Mouse (Mus musculus): ENCODE data around the gene Zyx.

Zyx gene

DNA sequence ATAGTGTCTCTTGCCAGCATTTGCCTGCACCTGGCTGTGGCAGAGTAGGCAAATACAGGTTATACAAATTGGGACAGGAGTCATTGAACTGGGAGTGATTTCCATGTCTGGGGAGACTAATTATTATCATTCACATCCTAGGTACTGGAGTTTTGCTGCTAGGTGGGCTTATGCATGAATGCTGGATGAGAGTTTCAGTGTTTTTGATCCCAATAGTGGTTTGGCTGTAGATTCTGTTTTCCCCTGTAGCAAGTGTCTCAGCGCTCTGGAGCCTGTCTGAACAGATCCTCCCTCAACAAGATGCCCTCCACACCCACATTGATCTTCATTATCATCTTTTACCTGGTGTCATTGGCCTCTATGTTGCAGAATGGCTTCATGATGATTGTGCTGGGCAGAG is 50.5 kb downstream of the Zyx start, which contains the start of gene Tas2r143:
Gene Tas2r143, plus strand, starts transcription at position 301 of the 400 bp plus-strand sequence.
- no peak for DNase-seq

DNA sequence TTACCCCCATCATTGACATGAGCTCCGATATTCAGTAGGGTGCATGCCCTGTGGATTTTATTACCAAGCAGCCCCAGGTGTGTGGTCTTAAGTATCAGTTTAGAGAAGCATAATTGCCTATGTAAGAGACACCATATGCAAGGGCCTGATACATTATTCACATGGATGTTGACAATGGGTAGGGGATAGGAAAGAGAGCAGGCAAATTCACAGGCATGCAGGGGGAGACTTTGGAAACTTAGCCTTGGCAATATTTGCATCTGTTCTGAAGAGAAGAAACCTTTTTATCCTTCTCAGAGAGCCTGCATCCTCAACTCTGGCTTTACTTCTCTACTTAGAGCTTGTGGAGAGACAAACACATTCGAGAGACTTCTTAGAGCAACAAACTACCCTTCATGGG is 55.7 kb downstream of the Zyx start, which contains the start of gene Tas2r135:
Gene Tas2r135, plus strand, starts transcription at position 301 of the 400 bp plus-strand sequence.
- no peak for DNase-seq

Data from kidney, adult 9 months (tissue).